Mouse (Mus musculus) heart, embryonic 14.5 days (tissue): ENCODE measurements around the gene Fbxo40. TPM values are rescaled to one million over a fixed set of nuclear protein-coding genes. Genes with fewer than 3 reads are reported as not detected.

Experiments used
- ATAC-seq: fragments of 200-750 bp; cut with Nextera tagmentation; 2 replicates; pipeline ENCODE4 v1.8.0; 2017; ENCODE audit warnings: low read depth, moderate TSS enrichment; ENCODE audit not compliant: insufficient number of reproducible peaks, insufficient read depth, low FRiP score
- H3K27ac ChIP-seq, 2 experiments: fragments of 200-500 bp in 1 of 2; fragments of 300-500 bp in 1 of 2; sonication (generic) in 1 of 2; replicated peaks in 1 of 2; 2 replicates each; pipeline ENCODE4 v1.5.1; 2012 to 2014; ENCODE audit warnings: low read depth in 2 of 2, low read length in 2 of 2, control low read depth in 1 of 2, mild to moderate bottlenecking in 1 of 2, mixed read lengths in 1 of 2; ENCODE audit not compliant: control insufficient read depth in 1 of 2, insufficient read depth in 1 of 2
- H3K27me3 ChIP-seq: fragments of 300-500 bp; sonication (generic); 2 replicates; pipeline ENCODE4 v1.6.1; 2014; ENCODE audit warnings: mild to moderate bottlenecking, low read length, control low read depth; ENCODE audit not compliant: control insufficient read depth, insufficient read depth
- H3K36me3 ChIP-seq: fragments of 300-500 bp; sonication (generic); 2 replicates; pipeline ENCODE4 v1.6.1; 2014; ENCODE audit warnings: mild to moderate bottlenecking, control low read depth, low read length, mixed read lengths; ENCODE audit not compliant: control insufficient read depth, insufficient read depth
- H3K4me1 ChIP-seq, 2 experiments: fragments of 200-500 bp in 1 of 2; fragments of 300-500 bp in 1 of 2; sonication (generic) in 1 of 2; 2 replicates each; pipeline ENCODE4 v1.6.1; 2012 to 2014; ENCODE audit warnings: low read length in 2 of 2, control low read depth in 1 of 2, mixed read lengths in 1 of 2; ENCODE audit not compliant: control insufficient read depth in 2 of 2, insufficient read depth in 2 of 2
- H3K4me2 ChIP-seq: fragments of 300-500 bp; sonication (generic); 2 replicates; pipeline ENCODE4 v1.6.1; 2014; ENCODE audit warnings: mild to moderate bottlenecking, low read length
- H3K4me3 ChIP-seq, 2 experiments: fragments of 200-500 bp in 1 of 2; fragments of 300-500 bp in 1 of 2; sonication (generic) in 1 of 2; 2 replicates each; pipeline ENCODE4 v1.5.1; 2012 to 2014; ENCODE audit warnings: low read length in 2 of 2, mild to moderate bottlenecking in 2 of 2, control low read depth in 1 of 2, low read depth in 1 of 2, moderate library complexity in 1 of 2; ENCODE audit not compliant: control insufficient read depth in 1 of 2, insufficient read depth in 1 of 2
- H3K9ac ChIP-seq: fragments of 300-500 bp; sonication (generic); 2 replicates; pipeline ENCODE4 v1.6.1; 2014; ENCODE audit warnings: mild to moderate bottlenecking, low read length
- H3K9me3 ChIP-seq: fragments of 300-500 bp; sonication (generic); 2 replicates; pipeline ENCODE4 v1.6.1; 2016; ENCODE audit warnings: low read length, control low read depth; ENCODE audit not compliant: control insufficient read depth
- WGBS: fragments of 180-500 bp; shearing (Covaris S2); extraction: QIAGEN DNeasy Blood & Tissue Kit; methylation state at CpG from one replicate; pipeline ENCODE4 v1.1.7; 2014; 5-methylcytosine and 5-hydroxymethylcytosine counted together
- polyA plus RNA-seq: library from polyadenylated mRNA; unstranded; fragments of >200 nt; fragmentation: Nextera tagmentation; extraction: Ambion mirVana; gene quantifications from 2 replicates; pipeline ENCODE4 v1.2.1, GENCODE M21; 2014

The Fbxo40 gene
- polyA plus RNA-seq, 1 experiment from 2014 or later = 12.5 TPM

- Histone ChIP-seq H3K4me1 (peaks cover 0 to 5% of the 10 kb centered on the region in 2 experiments; a peak in 1 of 4 replicates), H3K9ac (no peak overlapping the region), H3K4me2 (no peak overlapping the region), H3K27ac (no peak overlapping the region), H3K9me3 (no peaks in the 10 kb centered on the region), H3K4me3 (no peak overlapping the region), H3K27me3 (no peaks in the 10 kb centered on the region), H3K36me3 (no peaks in the 10 kb centered on the region)
- WGBS = 65% methylated on average over 4 of the region's 4 CpGs
- no peak for ATAC-seq
Measured at GRCm38 (mm10) chr16:36947646-36948197, 42.5 kb downstream of the Fbxo40 start.

GRCm38 (mm10) chr16:36946459-36947159 lies 43.7 kb downstream of the Fbxo40 start:
- H3K4me3 ChIP-seq = no peak overlapping the region
- H3K27me3 ChIP-seq = no peaks in the 10 kb centered on the region
- WGBS = 75% methylated on average over 8 of the region's 8 CpGs
- H3K9me3 ChIP-seq = no peaks in the 10 kb centered on the region
- no peak for ATAC-seq
- H3K9ac ChIP-seq = no peak overlapping the region
- H3K27ac ChIP-seq = no peak overlapping the region
- H3K36me3 ChIP-seq = no peaks in the 10 kb centered on the region
- no peak overlapping the region for H3K4me2 ChIP-seq
- H3K4me1 ChIP-seq = peaks cover 0 to 9% of the 10 kb centered on the region in 2 experiments; a peak in 1 of 4 replicates

- Histone ChIP-seq H3K27ac (no peak overlapping the region), H3K9me3 (no peaks in the 10 kb centered on the region), H3K9ac (no peak overlapping the region), H3K4me1 (peaks cover 0 to 10% of the 10 kb centered on the region in 2 experiments; a peak in 1 of 4 replicates), H3K27me3 (no peaks in the 10 kb centered on the region), H3K4me2 (no peak overlapping the region), H3K36me3 (no peaks in the 10 kb centered on the region), H3K4me3 (no peak overlapping the region)
- no peak for ATAC-seq
- WGBS = 37% methylated on average over 12 of the region's 12 CpGs
Measured at GRCm38 (mm10) chr16:36944895-36945424, 45.3 kb downstream of the Fbxo40 start.

GRCm38 (mm10) chr16:36943591-36943990 lies 46.7 kb downstream of the Fbxo40 start:
- Histone ChIP-seq H3K4me1 (peaks cover 0 to 10% of the 10 kb centered on the region in 2 experiments; a peak in 1 of 4 replicates), H3K4me2 (no peak overlapping the region), H3K27ac (no peak overlapping the region), H3K9ac (no peak overlapping the region), H3K9me3 (no peaks in the 10 kb centered on the region), H3K27me3 (no peaks in the 10 kb centered on the region), H3K36me3 (no peaks in the 10 kb centered on the region), H3K4me3 (no peak overlapping the region)
- ATAC-seq = no peak
- WGBS = 84% methylated on average over 3 of the region's 3 CpGs

GRCm38 (mm10) chr16:36941895-36942294 lies 48.4 kb downstream of the Fbxo40 start:
- ATAC-seq = no peak
- Histone ChIP-seq H3K4me1 (peaks cover 0 to 10% of the 10 kb centered on the region in 2 experiments; a peak in 1 of 4 replicates), H3K27ac (peak overlapping the region in 1 of 2 experiments; percentile 27; a peak in 1 of 4 replicates), H3K4me2 (no peak overlapping the region), H3K9me3 (no peaks in the 10 kb centered on the region), H3K4me3 (no peak overlapping the region), H3K9ac (no peak overlapping the region; the same call in 1 of the 2 replicates), H3K36me3 (no peaks in the 10 kb centered on the region), H3K27me3 (no peaks in the 10 kb centered on the region)
- 52% methylated on average over 4 of the region's 4 CpGs for WGBS

GRCm38 (mm10) chr16:36941137-36941727 lies 49.0 kb downstream of the Fbxo40 start:
- Histone ChIP-seq H3K4me3 (no peak overlapping the region), H3K36me3 (no peaks in the 10 kb centered on the region), H3K27ac (0 out of 4 replicates have a peak overlapping the region, but pooled peaks of 1 of the 2 experiments have one; percentile 10), H3K27me3 (no peaks in the 10 kb centered on the region), H3K9ac (no peak overlapping the region), H3K4me2 (no peak overlapping the region), H3K4me1 (peaks cover 0 to 10% of the 10 kb centered on the region in 2 experiments; a peak in 1 of 4 replicates), H3K9me3 (no peaks in the 10 kb centered on the region)
- 59% methylated on average over 6 of the region's 6 CpGs for WGBS
- no peak for ATAC-seq

- H3K4me1 ChIP-seq = peaks cover 6 to 15% of the 10 kb centered on the region in 2 experiments; a peak in 2 of 4 replicates
- H3K9ac ChIP-seq = no peak overlapping the region
- H3K9me3 ChIP-seq = no peaks in the 10 kb centered on the region
- no peaks in the 10 kb centered on the region for H3K27me3 ChIP-seq
- WGBS = 75% methylated on average over 3 of the region's 3 CpGs
- H3K27ac ChIP-seq = no peak overlapping the region
- no peak overlapping the region for H3K4me3 ChIP-seq
- no peak for ATAC-seq
- peaks cover 27% of the 10 kb centered on the region for H3K36me3 ChIP-seq
- no peak overlapping the region for H3K4me2 ChIP-seq
Measured at GRCm38 (mm10) chr16:36935814-36936213, 54.5 kb downstream of the Fbxo40 start.
